Mouse (Mus musculus): Measurements from ENCODE around the gene Ppp1r12b. TPM values are rescaled to one million over a fixed set of nuclear protein-coding genes. Genes with fewer than 3 reads are reported as not detected.

Ppp1r12b gene
- polyA plus RNA-seq, 1 experiment from 2014 or later, result 12.2 TPM

- H3K4me1 ChIP-seq, result no peaks in the 10 kb centered on the region
- WGBS, result 40% methylated on average over 4 of the region's 4 CpGs
These were observed 79.9 kb downstream of the Ppp1r12b start for GRCm38 (mm10) chr1:134875800-134876199.

DNA sequence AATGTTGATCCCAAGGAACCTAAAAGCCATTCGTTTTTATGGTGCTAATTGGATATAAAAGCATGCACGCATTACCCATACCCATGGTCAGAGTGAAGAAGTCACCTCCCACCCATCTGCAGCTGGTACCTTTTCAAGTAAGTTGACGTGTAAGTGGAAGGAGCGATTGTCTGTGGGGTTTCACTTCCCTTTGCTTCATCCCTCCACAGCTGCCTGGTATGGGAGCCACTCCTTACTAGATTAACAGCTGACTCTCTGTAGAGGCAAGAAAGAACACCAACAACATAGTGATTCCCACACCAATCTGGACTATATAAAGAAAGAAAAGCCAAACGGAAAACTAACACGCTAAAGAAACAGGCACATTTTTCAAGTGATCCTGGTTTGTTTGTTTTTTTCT is 83.1 kb downstream of the Ppp1r12b start:
- WGBS, result 79% methylated on average over 6 of the region's 6 CpGs

More at GRCm38 (mm10) chr1:134875800-134876199, 79.9 kb downstream of the Ppp1r12b start:
- no peak overlapping the region for H3K27ac ChIP-seq
- H3K27me3 ChIP-seq, result no peaks in the 10 kb centered on the region
- H3K9me3 ChIP-seq, result no peaks in the 10 kb centered on the region
- no peak overlapping the region for H3K4me2 ChIP-seq
- peaks cover 5% of the 10 kb centered on the region; the same call in 1 of the 2 replicates for H3K36me3 ChIP-seq (replicated peaks)
- no peak for ATAC-seq (ENCODE audit: low FRiP score)
- H3K9ac ChIP-seq, result no peak overlapping the region
- H3K4me3 ChIP-seq (replicated peaks), result no peak overlapping the region

GRCm38 (mm10) chr1:134866426-134866825 is 89.3 kb downstream of the Ppp1r12b start:
- Histone ChIP-seq H3K9me3 (no peaks in the 10 kb centered on the region), H3K4me3 (replicated peaks) (no peak overlapping the region), H3K27ac (no peak overlapping the region), H3K9ac (no peak overlapping the region), H3K27me3 (peaks cover 41% of the 10 kb centered on the region), H3K36me3 (replicated peaks) (no peaks in the 10 kb centered on the region), H3K4me2 (no peak overlapping the region), H3K4me1 (peaks cover 2% of the 10 kb centered on the region; the same call in 1 of the 2 replicates)
- no peak for ATAC-seq (ENCODE audit: low FRiP score)
- 77% methylated on average over 2 of the region's 2 CpGs for WGBS

More for the DNA sequence above, 83.1 kb downstream of the Ppp1r12b start:
- no peaks in the 10 kb centered on the region for H3K9me3 ChIP-seq
- 0 out of 2 replicates have a peak, but pooled peaks cover 3% of the 10 kb centered on the region for H3K27me3 ChIP-seq
- ATAC-seq (ENCODE audit: low FRiP score), result no peak
- H3K36me3 ChIP-seq (replicated peaks), result peaks cover 5% of the 10 kb centered on the region; the same call in 1 of the 2 replicates
- H3K4me3 ChIP-seq (replicated peaks), result no peak overlapping the region
- no peak overlapping the region for H3K27ac ChIP-seq
- H3K9ac ChIP-seq, result no peak overlapping the region
- no peaks in the 10 kb centered on the region for H3K4me1 ChIP-seq
- H3K4me2 ChIP-seq, result no peak overlapping the region

- Histone ChIP-seq H3K9ac (no peak overlapping the region), H3K4me3 (replicated peaks) (no peak overlapping the region), H3K27ac (no peak overlapping the region), H3K4me1 (peaks cover 10% of the 10 kb centered on the region), H3K27me3 (peaks cover 46% of the 10 kb centered on the region), H3K36me3 (replicated peaks) (no peaks in the 10 kb centered on the region), H3K9me3 (no peaks in the 10 kb centered on the region), H3K4me2 (no peak overlapping the region)
- no peak for ATAC-seq (ENCODE audit: low FRiP score)
- 55% methylated on average over 6 of the region's 6 CpGs for WGBS
These were observed 90.2 kb downstream of the Ppp1r12b start for GRCm38 (mm10) chr1:134865552-134865951.

- ATAC-seq (ENCODE audit: low FRiP score), result 0 out of 2 replicates have a peak, but pooled peaks have one; percentile 33
- Histone ChIP-seq H3K9me3 (no peaks in the 10 kb centered on the region), H3K4me2 (no peak overlapping the region), H3K9ac (no peak overlapping the region), H3K27ac (no peak overlapping the region), H3K36me3 (replicated peaks) (no peaks in the 10 kb centered on the region), H3K27me3 (peaks cover 58% of the 10 kb centered on the region), H3K4me1 (peaks cover 15% of the 10 kb centered on the region), H3K4me3 (replicated peaks) (no peak overlapping the region)
- 4% methylated on average over 2 of the region's 2 CpGs for WGBS
These were observed 95.2 kb downstream of the Ppp1r12b start for GRCm38 (mm10) chr1:134860538-134860937.

DNA sequence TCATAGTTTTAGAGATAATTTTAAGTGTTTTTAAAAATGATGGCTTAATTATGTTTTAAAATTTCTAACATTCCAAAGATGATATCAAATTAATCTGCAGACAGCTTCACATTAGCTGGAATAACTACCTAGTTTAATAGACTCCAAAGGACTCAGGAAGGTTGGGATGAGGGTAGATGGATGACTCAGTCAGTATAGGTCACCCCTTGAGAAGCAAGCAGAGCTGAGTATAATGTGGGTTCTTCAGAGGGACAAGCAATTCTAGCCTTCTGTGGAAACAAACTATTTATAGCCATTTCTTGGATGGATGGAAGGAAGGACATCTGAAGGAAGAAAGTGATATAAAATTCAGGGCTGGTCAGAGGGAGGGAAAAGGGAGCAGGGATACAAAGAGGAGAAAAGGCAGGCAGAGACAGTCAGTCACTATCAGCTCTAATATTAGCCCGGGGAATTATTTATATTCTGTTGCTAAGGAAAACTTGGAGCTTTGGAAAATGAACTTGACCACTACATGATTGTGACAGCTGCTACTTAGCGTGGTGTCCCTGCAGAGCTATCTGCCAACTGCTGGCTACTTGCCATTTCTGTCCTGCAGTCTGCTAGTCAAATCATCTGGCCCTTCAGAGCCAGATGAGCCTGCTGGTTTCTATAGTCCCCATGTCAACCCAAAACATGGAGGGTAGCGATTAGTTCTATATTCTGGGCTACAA is 97.2 kb downstream of the Ppp1r12b start:
- Histone ChIP-seq H3K36me3 (replicated peaks) (no peaks in the 10 kb centered on the region), H3K4me1 (peaks cover 14% of the 10 kb centered on the region), H3K27me3 (peaks cover 44% of the 10 kb centered on the region), H3K9me3 (no peaks in the 10 kb centered on the region), H3K27ac (no peak overlapping the region), H3K4me3 (replicated peaks) (no peak overlapping the region), H3K4me2 (no peak overlapping the region), H3K9ac (no peak overlapping the region)
- WGBS, result 81% methylated on average over 3 of the region's 3 CpGs
- no peak for ATAC-seq (ENCODE audit: low FRiP score)

GRCm38 (mm10) chr1:134854325-134854982 is 101.3 kb downstream of the Ppp1r12b start:
- WGBS, result 93% methylated on average over 1 of the region's 1 CpGs

GRCm38 (mm10) chr1:134852797-134853196 is 102.9 kb downstream of the Ppp1r12b start:
- WGBS, result 92% methylated on average over 3 of the region's 3 CpGs
- Histone ChIP-seq H3K36me3 (replicated peaks) (no peaks in the 10 kb centered on the region), H3K4me3 (replicated peaks) (no peak overlapping the region), H3K4me2 (no peak overlapping the region), H3K27me3 (peaks cover 11% of the 10 kb centered on the region), H3K9ac (no peak overlapping the region), H3K27ac (no peak overlapping the region), H3K9me3 (no peaks in the 10 kb centered on the region), H3K4me1 (no peaks in the 10 kb centered on the region)
- no peak for ATAC-seq (ENCODE audit: low FRiP score)

More at GRCm38 (mm10) chr1:134854325-134854982, 101.3 kb downstream of the Ppp1r12b start:
- H3K9ac ChIP-seq, result no peak overlapping the region
- no peak for ATAC-seq (ENCODE audit: low FRiP score)
- H3K4me2 ChIP-seq, result no peak overlapping the region
- peaks cover 22% of the 10 kb centered on the region for H3K27me3 ChIP-seq
- no peaks in the 10 kb centered on the region for H3K9me3 ChIP-seq
- no peak overlapping the region for H3K4me3 ChIP-seq (replicated peaks)
- no peaks in the 10 kb centered on the region for H3K4me1 ChIP-seq
- H3K27ac ChIP-seq, result no peak overlapping the region
- no peaks in the 10 kb centered on the region for H3K36me3 ChIP-seq (replicated peaks)

GRCm38 (mm10) chr1:134851211-134851610 is 104.5 kb downstream of the Ppp1r12b start:
- H3K27me3 ChIP-seq, result peaks cover 8% of the 10 kb centered on the region; the same call in 1 of the 2 replicates
- H3K9me3 ChIP-seq, result no peaks in the 10 kb centered on the region
- WGBS, result 90% methylated on average over 5 of the region's 5 CpGs
- no peak overlapping the region for H3K9ac ChIP-seq
- no peak for ATAC-seq (ENCODE audit: low FRiP score)
- no peaks in the 10 kb centered on the region for H3K4me1 ChIP-seq
- H3K4me2 ChIP-seq, result no peak overlapping the region
- H3K27ac ChIP-seq, result no peak overlapping the region
- H3K4me3 ChIP-seq (replicated peaks), result no peak overlapping the region
- H3K36me3 ChIP-seq (replicated peaks), result no peaks in the 10 kb centered on the region

DNA sequence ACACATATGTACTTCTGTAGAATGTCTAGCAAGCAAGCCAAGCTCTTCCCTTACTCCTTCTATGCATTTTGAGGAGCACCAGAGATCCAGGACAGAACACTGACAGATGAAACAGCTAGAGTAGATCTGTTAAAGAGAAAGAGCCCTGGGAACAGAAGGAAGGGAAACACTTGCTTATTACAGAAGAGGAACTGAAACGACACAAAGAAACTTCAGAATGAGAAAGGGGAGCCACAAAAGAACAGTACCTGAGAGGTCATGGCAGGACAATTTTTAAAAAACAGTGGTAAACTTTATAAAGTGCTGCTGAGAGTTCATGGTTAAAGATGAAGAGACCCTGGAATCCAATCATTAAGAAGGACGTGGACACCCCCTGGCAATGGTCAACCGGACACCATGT is 105.4 kb downstream of the Ppp1r12b start:
- WGBS, result 96% methylated on average over 3 of the region's 3 CpGs
- ATAC-seq (ENCODE audit: low FRiP score), result no peak
- Histone ChIP-seq H3K4me3 (replicated peaks) (no peak overlapping the region), H3K27ac (no peak overlapping the region), H3K9ac (no peak overlapping the region), H3K36me3 (replicated peaks) (no peaks in the 10 kb centered on the region), H3K27me3 (peaks cover 3% of the 10 kb centered on the region; the same call in 1 of the 2 replicates), H3K4me2 (no peak overlapping the region), H3K4me1 (no peaks in the 10 kb centered on the region), H3K9me3 (no peaks in the 10 kb centered on the region)

GRCm38 (mm10) chr1:134847851-134848250 is 107.9 kb downstream of the Ppp1r12b start:
- Histone ChIP-seq H3K27me3 (0 out of 2 replicates have a peak, but pooled peaks cover under 1% of the 10 kb centered on the region), H3K36me3 (replicated peaks) (no peaks in the 10 kb centered on the region), H3K9me3 (no peaks in the 10 kb centered on the region), H3K4me3 (replicated peaks) (no peak overlapping the region), H3K9ac (no peak overlapping the region), H3K27ac (no peak overlapping the region), H3K4me2 (no peak overlapping the region), H3K4me1 (no peaks in the 10 kb centered on the region)
- no peak for ATAC-seq (ENCODE audit: low FRiP score)
- 85% methylated on average over 9 of the region's 9 CpGs for WGBS

DNA sequence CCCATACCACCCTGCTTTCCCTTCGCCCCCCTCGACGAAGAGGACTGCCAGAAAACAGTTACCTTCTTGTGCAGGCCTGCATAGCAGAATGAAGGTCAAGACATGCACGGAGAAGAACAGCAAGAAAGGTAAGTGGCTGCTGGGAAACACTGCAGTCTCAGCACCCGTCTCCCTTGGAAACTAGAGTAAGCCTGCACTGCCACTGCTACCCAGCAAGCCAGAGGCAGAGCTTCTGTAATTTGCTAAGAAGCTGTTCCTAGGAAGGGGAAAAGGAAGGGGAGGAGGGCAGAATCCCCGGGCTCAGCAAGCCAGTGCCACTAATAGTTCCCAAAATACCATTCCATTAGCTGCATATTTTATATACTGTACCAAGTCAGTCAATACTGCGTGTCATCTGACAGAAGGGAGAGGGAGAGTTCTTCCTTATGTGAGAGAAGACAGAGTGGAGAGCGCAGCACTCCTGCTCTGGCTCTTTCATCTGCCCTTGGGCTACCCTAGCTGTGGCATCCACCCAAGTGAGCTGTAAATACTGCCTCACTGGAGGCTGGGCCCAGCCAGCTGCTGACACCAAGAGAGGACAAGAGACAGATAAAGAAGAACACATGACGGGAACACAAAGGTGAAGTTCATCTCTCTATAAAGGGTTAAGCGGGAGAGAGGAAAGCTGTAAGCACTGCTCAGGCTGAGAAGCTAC is 109.3 kb downstream of the Ppp1r12b start:
- no peak overlapping the region for H3K9ac ChIP-seq
- no peak for ATAC-seq (ENCODE audit: low FRiP score)
- 88% methylated on average over 10 of the region's 10 CpGs for WGBS

More for the DNA sequence above, 109.3 kb downstream of the Ppp1r12b start:
- Histone ChIP-seq H3K9me3 (no peaks in the 10 kb centered on the region), H3K4me1 (no peaks in the 10 kb centered on the region), H3K36me3 (replicated peaks) (no peaks in the 10 kb centered on the region), H3K4me3 (replicated peaks) (no peak overlapping the region), H3K27me3 (no peaks in the 10 kb centered on the region), H3K27ac (no peak overlapping the region), H3K4me2 (no peak overlapping the region)
